Mouse (Mus musculus): ENCODE measurements at regions not wholly inside any gene's neighbourhood (a gene's known extent, or its start where the extent isn't known, plus 50 kb on each side); places are given as distances from the start of the nearest gene placed in this dataset.
"Not testable (repeated sequence)": the region's sequence is repeated elsewhere in the genome, so short reads cannot be mapped to it uniquely, and the experiment has no call there.

- not testable (repeated sequence) for ATAC-seq (ENCODE audit: low FRiP score); H3K27ac ChIP-seq (replicated peaks); H3K36me3 ChIP-seq; H3K9me3 ChIP-seq (replicated peaks); H3K27me3 ChIP-seq (replicated peaks); H3K4me2 ChIP-seq; H3K4me1 ChIP-seq; H3K4me3 ChIP-seq (replicated peaks); H3K9ac ChIP-seq (replicated peaks)
- 84% methylated on average over 2 of the region's 2 CpGs for WGBS
Measured at GRCm38 (mm10) chr14:14478159-14478558, 77.1 kb downstream of the Olfr721-ps1 start.

GRCm38 (mm10) chr14:14481840-14482239, 80.7 kb downstream of the Olfr721-ps1 start:
- Histone ChIP-seq H3K4me3 (replicated peaks) (no peak overlapping the region), H3K4me1 (no peaks in the 10 kb centered on the region), H3K27ac (replicated peaks) (no peak overlapping the region), H3K36me3 (no peaks in the 10 kb centered on the region), H3K4me2 (no peak overlapping the region), H3K9ac (replicated peaks) (no peak overlapping the region), H3K27me3 (replicated peaks) (no peaks in the 10 kb centered on the region), H3K9me3 (replicated peaks) (no peaks in the 10 kb centered on the region)
- no peak for ATAC-seq (ENCODE audit: low FRiP score)
- WGBS, result 95% methylated on average over 1 of the region's 1 CpGs

- Histone ChIP-seq H3K9ac (replicated peaks) (no peak overlapping the region), H3K27me3 (replicated peaks) (no peaks in the 10 kb centered on the region), H3K4me1 (no peaks in the 10 kb centered on the region), H3K4me3 (replicated peaks) (no peak overlapping the region), H3K36me3 (no peaks in the 10 kb centered on the region), H3K9me3 (replicated peaks) (no peaks in the 10 kb centered on the region), H3K27ac (replicated peaks) (no peak overlapping the region), H3K4me2 (no peak overlapping the region)
- WGBS, result 96% methylated on average over 1 of the region's 1 CpGs
- no peak for ATAC-seq (ENCODE audit: low FRiP score)
Measured at GRCm38 (mm10) chr14:14486356-14486755, 85.3 kb downstream of the Olfr721-ps1 start.

GRCm38 (mm10) chr14:14490501-14490900, 89.4 kb downstream of the Olfr721-ps1 start:
- Histone ChIP-seq H3K4me1 (no peaks in the 10 kb centered on the region), H3K27me3 (replicated peaks) (no peaks in the 10 kb centered on the region), H3K4me3 (replicated peaks) (no peak overlapping the region), H3K27ac (replicated peaks) (no peak overlapping the region), H3K36me3 (no peaks in the 10 kb centered on the region), H3K4me2 (no peak overlapping the region), H3K9ac (replicated peaks) (no peak overlapping the region), H3K9me3 (replicated peaks) (no peaks in the 10 kb centered on the region)
- no peak for ATAC-seq (ENCODE audit: low FRiP score)

GRCm38 (mm10) chr14:14492041-14492440, 90.9 kb downstream of the Olfr721-ps1 start:
- no peaks in the 10 kb centered on the region for H3K9me3 ChIP-seq (replicated peaks)
- no peaks in the 10 kb centered on the region for H3K27me3 ChIP-seq (replicated peaks)
- H3K4me2 ChIP-seq, result no peak overlapping the region
- no peak overlapping the region for H3K4me3 ChIP-seq (replicated peaks)
- H3K9ac ChIP-seq (replicated peaks), result no peak overlapping the region
- ATAC-seq (ENCODE audit: low FRiP score), result no peak
- no peaks in the 10 kb centered on the region for H3K4me1 ChIP-seq
- H3K27ac ChIP-seq (replicated peaks), result no peak overlapping the region
- H3K36me3 ChIP-seq, result no peaks in the 10 kb centered on the region

- no peaks in the 10 kb centered on the region for H3K36me3 ChIP-seq
- no peaks in the 10 kb centered on the region for H3K9me3 ChIP-seq (replicated peaks)
- no peak overlapping the region for H3K4me2 ChIP-seq
- H3K27me3 ChIP-seq (replicated peaks), result no peaks in the 10 kb centered on the region
- H3K4me3 ChIP-seq (replicated peaks), result no peak overlapping the region
- ATAC-seq (ENCODE audit: low FRiP score), result no peak
- H3K27ac ChIP-seq (replicated peaks), result no peak overlapping the region
- H3K4me1 ChIP-seq, result 0 out of 2 replicates have a peak, but pooled peaks cover 3% of the 10 kb centered on the region
- no peak overlapping the region for H3K9ac ChIP-seq (replicated peaks)
- 87% methylated on average over 4 of the region's 4 CpGs for WGBS
Measured at GRCm38 (mm10) chr14:14511927-14512326, 110.8 kb downstream of the Olfr721-ps1 start.

- Histone ChIP-seq H3K9me3 (replicated peaks) (no peaks in the 10 kb centered on the region), H3K4me2 (no peak overlapping the region), H3K27ac (replicated peaks) (no peak overlapping the region), H3K27me3 (replicated peaks) (no peaks in the 10 kb centered on the region), H3K4me3 (replicated peaks) (no peak overlapping the region), H3K9ac (replicated peaks) (no peak overlapping the region), H3K4me1 (0 out of 2 replicates have a peak, but pooled peaks cover 3% of the 10 kb centered on the region), H3K36me3 (no peaks in the 10 kb centered on the region)
- WGBS, result 99% methylated on average over 2 of the region's 2 CpGs
- no peak for ATAC-seq (ENCODE audit: low FRiP score)
Measured at GRCm38 (mm10) chr14:14513056-14513455, 112.0 kb downstream of the Olfr721-ps1 start.

- no peaks in the 10 kb centered on the region for H3K36me3 ChIP-seq
- no peaks in the 10 kb centered on the region for H3K9me3 ChIP-seq (replicated peaks)
- H3K27ac ChIP-seq (replicated peaks), result no peak overlapping the region
- no peak for ATAC-seq (ENCODE audit: low FRiP score)
- H3K4me2 ChIP-seq, result no peak overlapping the region
- WGBS, result 85% methylated on average over 3 of the region's 3 CpGs
- no peaks in the 10 kb centered on the region for H3K27me3 ChIP-seq (replicated peaks)
- H3K4me1 ChIP-seq, result 0 out of 2 replicates have a peak, but pooled peaks cover 3% of the 10 kb centered on the region
- no peak overlapping the region for H3K4me3 ChIP-seq (replicated peaks)
- no peak overlapping the region for H3K9ac ChIP-seq (replicated peaks)
Measured at GRCm38 (mm10) chr14:14513498-14513897, 112.4 kb downstream of the Olfr721-ps1 start.

- H3K4me2 ChIP-seq, result no peak overlapping the region
- H3K9ac ChIP-seq (replicated peaks), result no peak overlapping the region
- no peaks in the 10 kb centered on the region for H3K27me3 ChIP-seq (replicated peaks)
- no peak overlapping the region for H3K4me3 ChIP-seq (replicated peaks)
- no peak overlapping the region for H3K27ac ChIP-seq (replicated peaks)
- 0 out of 2 replicates have a peak, but pooled peaks cover 3% of the 10 kb centered on the region for H3K4me1 ChIP-seq
- WGBS, result 59% methylated on average over 1 of the region's 1 CpGs
- no peaks in the 10 kb centered on the region for H3K36me3 ChIP-seq
- H3K9me3 ChIP-seq (replicated peaks), result no peaks in the 10 kb centered on the region
- no peak for ATAC-seq (ENCODE audit: low FRiP score)
Measured at GRCm38 (mm10) chr14:14514440-14515172, 113.5 kb downstream of the Olfr721-ps1 start.

GRCm38 (mm10) chr14:14515363-14515762, 114.3 kb downstream of the Olfr721-ps1 start:
- 0 out of 2 replicates have a peak, but pooled peaks cover 3% of the 10 kb centered on the region for H3K4me1 ChIP-seq
- 78% methylated on average over 2 of the region's 2 CpGs for WGBS
- H3K4me2 ChIP-seq, result no peak overlapping the region
- H3K4me3 ChIP-seq (replicated peaks), result no peak overlapping the region
- H3K9ac ChIP-seq (replicated peaks), result no peak overlapping the region
- H3K27me3 ChIP-seq (replicated peaks), result no peaks in the 10 kb centered on the region
- no peak for ATAC-seq (ENCODE audit: low FRiP score)
- no peak overlapping the region for H3K27ac ChIP-seq (replicated peaks)
- no peaks in the 10 kb centered on the region for H3K9me3 ChIP-seq (replicated peaks)
- H3K36me3 ChIP-seq, result no peaks in the 10 kb centered on the region

GRCm38 (mm10) chr14:14515918-14516317, 114.8 kb downstream of the Olfr721-ps1 start:
- Histone ChIP-seq H3K4me1 (0 out of 2 replicates have a peak, but pooled peaks cover 3% of the 10 kb centered on the region), H3K4me2 (no peak overlapping the region), H3K27me3 (replicated peaks) (no peaks in the 10 kb centered on the region), H3K4me3 (replicated peaks) (no peak overlapping the region), H3K36me3 (no peaks in the 10 kb centered on the region), H3K9ac (replicated peaks) (no peak overlapping the region), H3K9me3 (replicated peaks) (no peaks in the 10 kb centered on the region), H3K27ac (replicated peaks) (no peak overlapping the region)
- 61% methylated on average over 5 of the region's 5 CpGs for WGBS
- no peak for ATAC-seq (ENCODE audit: low FRiP score)

- Histone ChIP-seq H3K36me3 (no peaks in the 10 kb centered on the region), H3K4me1 (0 out of 2 replicates have a peak, but pooled peaks cover 3% of the 10 kb centered on the region), H3K4me3 (replicated peaks) (no peak overlapping the region), H3K4me2 (no peak overlapping the region), H3K9ac (replicated peaks) (no peak overlapping the region), H3K27me3 (replicated peaks) (no peaks in the 10 kb centered on the region), H3K9me3 (replicated peaks) (no peaks in the 10 kb centered on the region), H3K27ac (replicated peaks) (no peak overlapping the region)
- no peak for ATAC-seq (ENCODE audit: low FRiP score)
- 79% methylated on average over 1 of the region's 1 CpGs for WGBS
Measured at GRCm38 (mm10) chr14:14518027-14518426, 116.9 kb downstream of the Olfr721-ps1 start.
